Mouse (Mus musculus) kidney, postnatal 14 days (tissue): ENCODE results near the gene Zfp809.
A peak's percentile ranks its signal among the peaks of the same experiment; 100 is the strongest.
"Not testable (repeated sequence)": the region's sequence is repeated elsewhere in the genome, so short reads cannot be mapped to it uniquely, and the experiment has no call there.

ENCODE experiments used
- DNase-seq: peaks from one replicate; pipeline ENCODE4 v3.0.0; 2022; ENCODE audit warnings: mixed read lengths

The Zfp809 gene

GRCm38 (mm10) chr9:22225581-22226388, at the start of gene Zfp809:
TSS of gene Zfp809 (plus strand) at chr9:22225714.
- peak; percentile 99 for DNase-seq

GRCm38 (mm10) chr9:22188025-22188611, 37.4 kb upstream of the Zfp809 start, which contains the start of gene Zfp872:
TSS of gene Zfp872 (plus strand) at chr9:22188090.
- peak; percentile 46 for DNase-seq

- no peak for DNase-seq
Measured at GRCm38 (mm10) chr9:22196412-22196811, 29.1 kb upstream of the Zfp809 start.

GRCm38 (mm10) chr9:22213785-22214194, 11.7 kb upstream of the Zfp809 start:
- DNase-seq = peak; percentile 14

GRCm38 (mm10) chr9:22214549-22214948, 11.0 kb upstream of the Zfp809 start:
- DNase-seq = no peak

GRCm38 (mm10) chr9:22216705-22217104, 8.8 kb upstream of the Zfp809 start:
- no peak for DNase-seq

GRCm38 (mm10) chr9:22217858-22218493, 7.5 kb upstream of the Zfp809 start:
- no peak for DNase-seq

GRCm38 (mm10) chr9:22224066-22224465, 1.4 kb upstream of the Zfp809 start:
- DNase-seq = no peak

GRCm38 (mm10) chr9:22224536-22225503, 694 bp upstream of the Zfp809 start:
- DNase-seq = peak; percentile 32

- DNase-seq = not testable (repeated sequence)
Measured at GRCm38 (mm10) chr9:22226389-22226673, 817 bp downstream of the Zfp809 start.

GRCm38 (mm10) chr9:22226846-22227245, 1.3 kb downstream of the Zfp809 start:
- peak; percentile 67 for DNase-seq

- no peak for DNase-seq
Measured at GRCm38 (mm10) chr9:22229386-22230026, 4.0 kb downstream of the Zfp809 start.

- no peak for DNase-seq
Measured at GRCm38 (mm10) chr9:22230061-22230460, 4.5 kb downstream of the Zfp809 start.

- DNase-seq = no peak
Measured at GRCm38 (mm10) chr9:22230556-22230955, 5.0 kb downstream of the Zfp809 start.

GRCm38 (mm10) chr9:22240001-22240400, 14.5 kb downstream of the Zfp809 start:
- no peak for DNase-seq

GRCm38 (mm10) chr9:22244242-22244641, 18.7 kb downstream of the Zfp809 start:
- no peak for DNase-seq

GRCm38 (mm10) chr9:22256579-22256978, 31.1 kb downstream of the Zfp809 start:
- DNase-seq = no peak

GRCm38 (mm10) chr9:22258784-22259183, 33.3 kb downstream of the Zfp809 start:
- no peak for DNase-seq

GRCm38 (mm10) chr9:22259184-22260091, 33.9 kb downstream of the Zfp809 start, which contains the start of gene Zfp599:
TSS of gene Zfp599 (minus strand) at chr9:22259895.
- DNase-seq = peak; percentile 72

- DNase-seq = no peak
Measured at GRCm38 (mm10) chr9:22260092-22260422, 34.5 kb downstream of the Zfp809 start.

GRCm38 (mm10) chr9:22261594-22261993, 36.1 kb downstream of the Zfp809 start:
- no peak for DNase-seq
